Mouse (Mus musculus): ENCODE results near the gene Gm13212. TPM values are rescaled to one million over a fixed set of nuclear protein-coding genes. Genes with fewer than 3 reads are reported as not detected.
"Not testable (repeated sequence)": the region's sequence is repeated elsewhere in the genome, so short reads cannot be mapped to it uniquely, and the experiment has no call there.

Gm13212 gene
- 1.4 TPM in 1 of 2 replicates, not detected in the other for polyA plus RNA-seq (2012; ENCODE audit: insufficient read depth, insufficient read length, missing spikeins)

DNA sequence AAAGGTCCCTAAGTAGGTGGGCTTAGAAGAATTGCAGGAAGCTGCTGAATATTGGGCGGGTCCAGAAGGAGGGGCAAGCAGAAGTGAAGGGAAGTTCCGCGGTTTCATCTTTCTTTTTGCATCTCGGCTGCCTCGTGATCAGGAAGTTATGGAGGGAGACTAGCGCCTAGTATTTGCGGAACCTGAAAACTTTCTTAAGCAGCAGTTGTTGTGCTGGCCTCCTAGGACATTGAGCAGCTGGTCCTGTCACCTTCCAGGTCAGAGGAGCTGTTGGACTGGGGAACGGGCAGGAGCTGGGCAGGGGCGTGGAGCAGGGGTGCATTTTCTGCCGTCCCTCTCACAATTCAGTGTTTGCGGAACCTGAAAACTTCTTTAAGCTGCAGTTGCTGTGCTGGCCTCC is at the start of gene Gm13212:
Gene Gm13212, plus strand, starts transcription at position 89 of the 400 bp plus-strand sequence.
- not testable (repeated sequence) for H3K4me1 ChIP-seq (ENCODE audit: control insufficient read depth, insufficient read depth, insufficient read length, low read length); H3K27ac ChIP-seq (replicated peaks; ENCODE audit: low read depth, low read length)
- H3K4me3 ChIP-seq (ENCODE audit: insufficient read depth, low read depth, low read length), result peak within 1 kb of the TSS; percentile 35

- not testable (repeated sequence) for H3K4me1 ChIP-seq (ENCODE audit: control insufficient read depth, insufficient read depth, insufficient read length, low read length); H3K27ac ChIP-seq (replicated peaks; ENCODE audit: low read depth, low read length)
Measured at GRCm38 (mm10) chr4:145543861-145544260, 41.1 kb upstream of the Gm13212 start.

GRCm38 (mm10) chr4:145545106-145545505 is 39.9 kb upstream of the Gm13212 start:
- H3K27ac ChIP-seq (replicated peaks; ENCODE audit: low read depth, low read length); H3K4me1 ChIP-seq (ENCODE audit: control insufficient read depth, insufficient read depth, insufficient read length, low read length); H3K4me3 ChIP-seq (ENCODE audit: insufficient read depth, low read depth, low read length): not testable (repeated sequence)

More at GRCm38 (mm10) chr4:145543861-145544260, 41.1 kb upstream of the Gm13212 start:
- not testable (repeated sequence) for H3K4me3 ChIP-seq (ENCODE audit: insufficient read depth, low read depth, low read length)

DNA sequence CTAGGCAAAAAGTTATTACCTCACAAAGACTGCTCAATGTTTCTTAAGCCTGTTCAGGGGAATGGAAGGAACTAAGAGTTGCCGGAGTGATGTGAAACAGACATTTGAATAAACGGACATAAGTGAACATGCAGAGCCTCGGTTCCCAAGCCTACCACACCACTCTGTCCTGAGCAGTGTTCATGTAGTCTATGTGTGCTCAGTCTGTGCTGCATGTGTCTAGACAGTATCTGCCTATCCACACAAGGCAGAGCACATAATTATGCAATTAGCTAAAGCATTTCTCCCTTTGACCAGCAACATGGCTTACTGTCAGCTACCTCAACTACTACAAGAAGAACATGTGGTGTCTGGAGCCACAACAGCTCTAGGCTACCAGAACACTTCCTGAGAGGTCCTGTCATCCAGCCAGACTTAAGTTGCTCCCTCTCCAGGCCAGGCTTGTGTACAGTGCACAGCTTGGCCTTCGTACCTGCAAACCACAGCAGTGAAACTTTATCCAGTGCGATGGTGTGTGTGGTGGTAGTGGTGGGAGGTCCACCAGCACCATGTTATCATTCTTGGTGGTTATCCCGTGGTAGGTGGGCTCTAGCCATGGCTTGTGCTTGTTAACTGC is 39.1 kb upstream of the Gm13212 start:
- H3K4me1 ChIP-seq (ENCODE audit: control insufficient read depth, insufficient read depth, insufficient read length, low read length); H3K27ac ChIP-seq (replicated peaks; ENCODE audit: low read depth, low read length); H3K4me3 ChIP-seq (ENCODE audit: insufficient read depth, low read depth, low read length): not testable (repeated sequence)

DNA sequence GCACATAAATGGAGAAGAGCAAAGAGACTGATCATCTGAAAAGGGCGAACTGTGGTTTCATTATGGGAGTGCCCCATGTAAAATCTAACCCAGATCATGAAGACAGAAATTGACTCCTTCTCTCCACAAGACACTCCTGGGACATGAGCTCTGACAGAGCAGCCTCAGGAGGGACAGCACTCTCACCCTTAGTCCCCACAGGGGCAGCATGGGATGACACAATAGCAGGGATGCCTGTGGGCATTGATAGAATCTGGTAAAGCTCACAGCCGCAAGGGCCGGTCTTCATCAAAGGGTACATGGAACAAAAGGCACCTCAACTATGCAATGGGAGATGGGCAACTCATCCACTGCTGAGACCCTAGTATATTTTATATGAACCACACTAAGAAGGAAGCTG is 38.5 kb upstream of the Gm13212 start:
- H3K4me3 ChIP-seq (ENCODE audit: insufficient read depth, low read depth, low read length); H3K4me1 ChIP-seq (ENCODE audit: control insufficient read depth, insufficient read depth, insufficient read length, low read length); H3K27ac ChIP-seq (replicated peaks; ENCODE audit: low read depth, low read length): not testable (repeated sequence)

- Histone ChIP-seq H3K27ac (replicated peaks; ENCODE audit: low read depth, low read length) (no peak overlapping the region), H3K4me1 (ENCODE audit: control insufficient read depth, insufficient read depth, insufficient read length, low read length) (no peaks in the 10 kb centered on the region), H3K4me3 (ENCODE audit: insufficient read depth, low read depth, low read length) (no peak overlapping the region)
Measured at GRCm38 (mm10) chr4:145556680-145557079, 28.3 kb upstream of the Gm13212 start.

GRCm38 (mm10) chr4:145559505-145560099 is 25.4 kb upstream of the Gm13212 start:
- H3K4me1 ChIP-seq (ENCODE audit: control insufficient read depth, insufficient read depth, insufficient read length, low read length), result no peaks in the 10 kb centered on the region
- no peak overlapping the region for H3K27ac ChIP-seq (replicated peaks; ENCODE audit: low read depth, low read length)
- H3K4me3 ChIP-seq (ENCODE audit: insufficient read depth, low read depth, low read length), result no peak overlapping the region

DNA sequence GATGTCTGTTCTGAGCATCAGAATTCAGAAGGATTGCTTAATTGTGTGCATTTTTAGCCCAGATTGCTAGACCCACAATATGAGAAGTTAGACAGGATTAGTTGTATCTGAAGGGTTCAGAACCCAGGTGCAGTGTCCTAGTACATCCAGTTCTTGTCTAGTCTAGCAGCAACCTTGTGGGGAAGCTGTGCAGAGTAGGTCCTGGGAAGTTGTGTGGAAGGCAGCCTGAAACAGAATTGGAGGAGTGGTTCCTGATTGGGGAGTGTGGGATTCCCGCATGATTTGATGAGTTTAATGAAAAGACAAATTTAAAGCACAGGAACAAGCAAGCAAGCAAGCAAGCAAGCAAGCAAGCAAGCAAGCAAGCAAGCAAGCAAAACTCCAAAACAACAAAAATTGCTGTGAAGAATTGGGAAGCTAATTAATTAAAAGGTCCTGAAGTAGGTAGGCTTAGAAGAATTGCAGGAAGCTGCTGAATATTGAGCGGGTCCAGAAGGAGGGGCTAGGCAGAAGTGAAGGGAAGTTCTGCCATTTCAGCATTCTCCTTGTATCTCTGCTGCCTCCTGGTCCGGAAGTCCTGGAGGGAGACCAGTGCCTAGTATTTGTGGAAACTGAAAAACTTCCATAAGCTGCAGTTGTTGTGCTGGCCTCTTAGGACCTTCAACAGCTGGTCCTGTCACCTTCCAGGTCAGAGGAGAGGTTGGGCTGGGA is 20.7 kb upstream of the Gm13212 start:
- Histone ChIP-seq H3K27ac (replicated peaks; ENCODE audit: low read depth, low read length) (no peak overlapping the region), H3K4me3 (ENCODE audit: insufficient read depth, low read depth, low read length) (no peak overlapping the region), H3K4me1 (ENCODE audit: control insufficient read depth, insufficient read depth, insufficient read length, low read length) (no peaks in the 10 kb centered on the region)

DNA sequence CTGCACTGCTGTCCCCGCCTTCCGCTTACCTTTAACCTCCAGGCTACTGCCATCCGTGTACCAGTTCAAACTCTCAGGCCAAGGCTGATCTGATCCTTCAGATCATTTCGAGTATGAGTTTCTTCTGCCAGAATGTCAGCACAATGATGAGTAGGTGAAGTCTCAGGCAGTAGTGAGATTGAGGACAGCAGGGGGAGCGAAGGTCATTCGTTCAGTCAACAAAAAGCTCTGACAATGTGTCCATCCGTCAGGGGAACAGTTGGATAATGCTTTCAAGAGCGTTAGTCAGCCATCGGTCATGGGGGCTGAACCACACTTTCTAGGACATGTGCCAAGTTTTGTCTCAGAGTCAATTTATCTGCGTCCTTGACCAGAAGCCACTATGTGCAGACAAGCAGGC is 14.5 kb upstream of the Gm13212 start:
- not testable (repeated sequence) for H3K27ac ChIP-seq (replicated peaks; ENCODE audit: low read depth, low read length); H3K4me3 ChIP-seq (ENCODE audit: insufficient read depth, low read depth, low read length); H3K4me1 ChIP-seq (ENCODE audit: control insufficient read depth, insufficient read depth, insufficient read length, low read length)

GRCm38 (mm10) chr4:145576623-145577022 is 8.3 kb upstream of the Gm13212 start:
- not testable (repeated sequence) for H3K27ac ChIP-seq (replicated peaks; ENCODE audit: low read depth, low read length); H3K4me1 ChIP-seq (ENCODE audit: control insufficient read depth, insufficient read depth, insufficient read length, low read length); H3K4me3 ChIP-seq (ENCODE audit: insufficient read depth, low read depth, low read length)

GRCm38 (mm10) chr4:145580333-145580732 is 4.6 kb upstream of the Gm13212 start:
- not testable (repeated sequence) for H3K27ac ChIP-seq (replicated peaks; ENCODE audit: low read depth, low read length); H3K4me1 ChIP-seq (ENCODE audit: control insufficient read depth, insufficient read depth, insufficient read length, low read length); H3K4me3 ChIP-seq (ENCODE audit: insufficient read depth, low read depth, low read length)

GRCm38 (mm10) chr4:145586046-145586445 is 1.1 kb downstream of the Gm13212 start:
- not testable (repeated sequence) for H3K4me1 ChIP-seq (ENCODE audit: control insufficient read depth, insufficient read depth, insufficient read length, low read length); H3K4me3 ChIP-seq (ENCODE audit: insufficient read depth, low read depth, low read length); H3K27ac ChIP-seq (replicated peaks; ENCODE audit: low read depth, low read length)

DNA sequence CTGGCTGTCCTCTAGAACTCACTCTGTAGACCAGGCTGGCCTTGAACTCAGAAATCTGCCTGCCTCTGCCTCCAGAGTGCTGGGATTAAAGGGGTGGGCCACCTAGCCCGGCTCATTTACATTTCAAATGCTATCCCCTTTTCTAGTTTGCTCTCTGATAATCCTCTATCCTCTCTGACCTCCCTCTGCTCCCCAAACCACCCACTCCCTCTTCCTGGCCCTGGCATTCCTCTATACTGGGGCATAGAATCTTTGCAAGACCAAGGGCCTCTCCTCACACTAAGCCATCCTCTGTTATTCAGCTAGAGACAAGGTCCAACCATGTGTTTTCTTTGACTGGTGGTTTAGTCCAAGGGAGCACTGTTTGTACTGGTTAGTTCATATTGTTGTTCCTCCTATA is 9.2 kb downstream of the Gm13212 start:
- not testable (repeated sequence) for H3K4me1 ChIP-seq (ENCODE audit: control insufficient read depth, insufficient read depth, insufficient read length, low read length); H3K27ac ChIP-seq (replicated peaks; ENCODE audit: low read depth, low read length); H3K4me3 ChIP-seq (ENCODE audit: insufficient read depth, low read depth, low read length)

- H3K27ac ChIP-seq (replicated peaks; ENCODE audit: low read depth, low read length); H3K4me3 ChIP-seq (ENCODE audit: insufficient read depth, low read depth, low read length); H3K4me1 ChIP-seq (ENCODE audit: control insufficient read depth, insufficient read depth, insufficient read length, low read length): not testable (repeated sequence)
Measured at GRCm38 (mm10) chr4:145594798-145595197, 9.8 kb downstream of the Gm13212 start.

DNA sequence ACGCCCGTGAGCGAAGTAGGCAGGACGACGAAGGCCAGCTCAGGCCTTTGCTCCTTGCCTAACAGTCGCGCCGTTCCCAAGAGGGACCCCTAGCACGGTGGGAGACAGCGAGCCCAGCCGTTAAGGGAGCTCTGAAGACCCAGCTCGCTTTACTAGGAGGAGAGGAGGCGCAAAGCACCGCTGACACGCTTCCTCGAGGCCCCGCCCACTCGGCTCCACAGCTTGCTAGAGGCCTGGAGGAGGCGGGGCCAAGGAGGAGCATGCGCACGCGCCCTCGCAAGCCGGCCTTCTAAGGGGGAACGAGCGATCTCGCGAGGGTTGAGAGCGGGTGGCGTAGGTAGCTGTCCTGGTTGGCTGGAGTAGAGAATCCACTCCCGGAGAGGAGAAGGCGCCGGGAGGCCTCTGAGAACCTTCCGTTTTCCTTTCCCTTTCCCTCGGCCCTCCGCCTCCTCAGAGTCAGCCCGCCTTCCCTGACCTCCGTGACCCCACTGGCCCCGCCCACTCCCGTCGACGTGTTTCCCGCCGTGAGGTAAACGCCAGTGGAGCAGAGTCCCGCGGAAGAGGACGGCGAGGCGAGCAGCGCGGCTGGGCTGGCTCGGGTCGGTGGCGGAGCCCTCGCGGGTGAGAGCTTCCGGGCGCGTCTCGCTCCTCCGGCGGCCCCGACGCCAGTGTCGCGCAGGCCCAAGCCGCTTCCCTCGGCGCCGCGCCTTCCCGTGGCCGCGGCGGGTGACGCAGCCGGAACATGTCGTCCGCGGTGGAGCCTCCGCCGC is 55.6 kb downstream of the Gm13212 start:
- not testable (repeated sequence) for H3K4me1 ChIP-seq (ENCODE audit: control insufficient read depth, insufficient read depth, insufficient read length, low read length); H3K4me3 ChIP-seq (ENCODE audit: insufficient read depth, low read depth, low read length); H3K27ac ChIP-seq (replicated peaks; ENCODE audit: low read depth, low read length)
